Mouse (Mus musculus): ENCODE measurements around the gene Islr.

Gene Islr

DNA sequence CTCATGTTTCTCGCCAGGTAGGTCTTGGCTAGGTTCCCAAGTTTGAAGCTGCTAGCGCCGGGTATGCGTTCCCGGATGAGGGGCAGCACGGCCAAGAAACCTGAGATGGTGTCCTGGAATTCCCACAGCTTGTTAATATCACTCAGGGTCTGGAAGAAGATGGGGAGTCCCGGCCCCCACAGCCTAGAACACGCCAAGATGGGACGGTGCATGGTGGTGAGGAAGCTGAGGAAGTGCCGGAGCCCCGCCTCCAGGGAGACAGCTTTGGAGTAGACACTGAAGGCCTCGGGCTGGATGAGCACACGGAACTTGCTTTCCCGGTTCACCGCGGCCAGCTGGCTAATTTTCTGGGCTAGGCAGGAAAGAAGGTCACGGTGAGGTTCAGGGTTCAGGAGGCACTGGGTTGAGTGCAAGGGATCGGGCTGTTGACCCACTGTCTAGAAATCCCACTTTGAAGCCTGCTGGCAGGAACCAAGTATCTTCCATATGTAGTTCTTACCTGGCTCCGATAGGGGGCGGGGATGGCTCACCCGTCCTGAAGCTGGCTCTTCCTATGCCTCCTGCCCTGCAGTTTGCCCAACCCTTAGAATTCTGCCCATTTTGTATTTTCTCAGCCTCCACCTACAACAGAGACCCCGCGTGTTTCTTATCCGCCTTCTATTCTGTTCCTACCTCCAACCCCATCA lies 16.3 kb upstream of the Islr start:
- peak in 1 of 2 experiments; percentile 45 for DNase-seq (ENCODE audit: low spot score in 2 of 2)

GRCm38 (mm10) chr9:58218539-58218938 lies 14.4 kb upstream of the Islr start:
- no peak for DNase-seq (ENCODE audit: low spot score in 2 of 2)

GRCm38 (mm10) chr9:58216402-58216801 lies 12.3 kb upstream of the Islr start:
- peak in 1 of 2 experiments; percentile 66 for DNase-seq (ENCODE audit: low spot score in 2 of 2)

GRCm38 (mm10) chr9:58214519-58215180 lies 10.5 kb upstream of the Islr start:
- no peak for DNase-seq (ENCODE audit: low spot score in 2 of 2)

DNA sequence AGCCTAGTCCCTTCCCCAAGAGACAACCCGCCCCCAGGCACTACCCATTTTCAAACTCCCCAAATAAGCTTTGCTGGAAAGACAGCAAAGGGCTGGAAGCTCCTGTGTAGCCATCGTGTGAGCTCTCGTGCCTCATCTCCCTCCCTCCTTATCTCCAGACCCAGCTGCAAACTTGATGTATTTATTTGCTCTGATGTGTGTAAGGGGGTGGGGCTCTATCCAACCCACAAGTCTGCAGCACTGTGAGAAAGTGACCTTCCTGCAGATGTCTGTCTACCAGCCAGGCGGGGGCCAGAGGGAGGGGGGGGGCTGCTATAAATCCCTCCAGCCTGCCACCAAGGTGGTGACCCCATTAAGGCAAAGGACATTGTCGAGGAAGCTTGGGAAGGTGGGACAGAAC lies 9.8 kb upstream of the Islr start:
- no peak for DNase-seq (ENCODE audit: low spot score in 2 of 2)

DNA sequence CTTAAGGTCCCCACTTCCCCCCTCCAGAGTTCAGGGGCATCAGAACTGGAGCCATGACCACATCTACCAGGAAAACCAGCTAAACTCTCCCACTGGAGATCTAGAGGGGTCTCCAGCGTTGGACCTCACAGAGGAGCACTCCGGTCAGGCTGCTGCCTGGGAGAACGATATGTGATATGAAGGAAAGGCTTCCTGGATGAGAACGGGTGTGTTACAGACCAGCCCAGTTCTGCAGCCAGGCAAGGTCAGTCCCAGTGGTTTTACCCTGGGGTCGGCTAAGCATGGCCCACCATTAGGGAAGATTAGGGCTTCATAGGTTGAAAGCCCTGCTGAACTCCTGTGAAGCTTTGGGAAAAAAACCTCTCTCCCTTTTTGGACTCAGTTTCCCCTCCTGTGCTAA lies 9.3 kb upstream of the Islr start:
- DNase-seq (ENCODE audit: low spot score in 2 of 2) = no peak

GRCm38 (mm10) chr9:58210304-58210627 lies 6.2 kb upstream of the Islr start:
- DNase-seq (ENCODE audit: low spot score in 2 of 2) = no peak

DNA sequence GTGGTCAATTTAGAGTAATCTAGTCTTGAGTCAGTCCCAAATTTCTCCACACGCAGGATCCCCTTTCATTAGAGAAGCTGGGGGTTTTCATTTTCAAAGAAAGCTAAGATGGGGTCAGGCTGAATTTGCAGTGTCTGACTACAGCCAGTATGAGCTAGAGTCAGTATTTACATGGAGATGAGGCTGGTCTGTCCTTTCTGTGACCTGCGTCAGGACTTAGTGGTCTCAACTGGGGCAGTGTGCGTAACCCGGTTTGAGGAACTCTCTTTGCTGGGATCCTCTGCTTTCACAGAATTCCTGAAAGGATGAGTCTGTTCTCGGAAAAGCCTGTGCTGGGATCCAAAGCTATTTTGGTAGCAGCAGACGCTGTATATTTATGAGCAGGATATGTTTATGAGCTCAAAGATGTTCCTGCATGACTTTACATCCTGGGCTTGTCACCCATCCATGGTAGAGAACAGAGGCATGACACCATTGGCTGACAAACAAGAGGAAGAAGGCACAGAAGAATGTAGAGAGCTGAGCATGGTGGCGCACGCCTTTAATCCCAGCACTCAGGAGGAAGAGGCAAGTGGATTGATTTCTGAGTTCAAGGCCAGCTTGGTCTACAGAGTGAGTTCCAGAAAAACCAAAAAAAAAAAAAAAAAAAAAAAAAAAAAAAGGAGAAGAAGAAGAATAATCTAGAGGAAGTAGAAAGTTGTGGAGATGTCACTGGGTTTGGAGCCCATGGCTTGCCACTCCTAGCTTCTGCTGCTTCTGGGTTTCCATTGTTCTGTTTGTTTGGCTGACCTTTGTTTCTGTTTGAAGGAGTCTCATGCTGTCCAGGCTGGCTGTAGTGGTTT lies 5.6 kb upstream of the Islr start:
- no peak for DNase-seq (ENCODE audit: low spot score in 2 of 2)

DNA sequence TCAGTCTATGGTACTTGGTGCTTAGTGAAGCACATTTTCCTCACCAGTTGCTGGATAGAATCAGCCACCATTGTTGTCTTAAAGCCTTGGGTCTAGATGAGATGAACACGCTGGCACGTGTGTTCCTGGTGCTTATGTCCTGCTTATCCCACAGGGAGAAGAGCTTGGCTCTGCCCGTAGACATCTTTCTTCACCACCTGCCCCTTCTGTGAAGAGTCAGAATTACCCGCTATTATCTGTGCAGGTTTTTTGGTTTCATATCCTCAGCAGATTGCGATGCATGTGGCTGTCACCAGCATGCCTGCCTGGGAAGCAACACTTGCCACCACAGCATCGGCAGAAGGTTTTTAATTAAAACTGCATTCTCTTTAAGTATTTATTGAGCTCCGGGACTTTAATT lies 1.9 kb upstream of the Islr start:
- no peak for DNase-seq (ENCODE audit: low spot score in 2 of 2)

GRCm38 (mm10) chr9:58204448-58205000 lies 418 bp upstream of the Islr start:
- peak; percentile 94 to 97 for DNase-seq (ENCODE audit: low spot score in 2 of 2)

- peak in 1 of 2 experiments; percentile 37 for DNase-seq (ENCODE audit: low spot score in 2 of 2)
Measured at GRCm38 (mm10) chr9:58202676-58203453, 1.2 kb downstream of the Islr start.

- DNase-seq (ENCODE audit: low spot score in 2 of 2) = peak in 1 of 2 experiments; percentile 38
Measured at GRCm38 (mm10) chr9:58201861-58202549, 2.1 kb downstream of the Islr start.

- DNase-seq (ENCODE audit: low spot score in 2 of 2) = peak in 1 of 2 experiments; percentile 50
Measured at GRCm38 (mm10) chr9:58201091-58201842, 2.8 kb downstream of the Islr start.

- no peak for DNase-seq (ENCODE audit: low spot score in 2 of 2)
Measured at GRCm38 (mm10) chr9:58200270-58201090, 3.6 kb downstream of the Islr start.

DNA sequence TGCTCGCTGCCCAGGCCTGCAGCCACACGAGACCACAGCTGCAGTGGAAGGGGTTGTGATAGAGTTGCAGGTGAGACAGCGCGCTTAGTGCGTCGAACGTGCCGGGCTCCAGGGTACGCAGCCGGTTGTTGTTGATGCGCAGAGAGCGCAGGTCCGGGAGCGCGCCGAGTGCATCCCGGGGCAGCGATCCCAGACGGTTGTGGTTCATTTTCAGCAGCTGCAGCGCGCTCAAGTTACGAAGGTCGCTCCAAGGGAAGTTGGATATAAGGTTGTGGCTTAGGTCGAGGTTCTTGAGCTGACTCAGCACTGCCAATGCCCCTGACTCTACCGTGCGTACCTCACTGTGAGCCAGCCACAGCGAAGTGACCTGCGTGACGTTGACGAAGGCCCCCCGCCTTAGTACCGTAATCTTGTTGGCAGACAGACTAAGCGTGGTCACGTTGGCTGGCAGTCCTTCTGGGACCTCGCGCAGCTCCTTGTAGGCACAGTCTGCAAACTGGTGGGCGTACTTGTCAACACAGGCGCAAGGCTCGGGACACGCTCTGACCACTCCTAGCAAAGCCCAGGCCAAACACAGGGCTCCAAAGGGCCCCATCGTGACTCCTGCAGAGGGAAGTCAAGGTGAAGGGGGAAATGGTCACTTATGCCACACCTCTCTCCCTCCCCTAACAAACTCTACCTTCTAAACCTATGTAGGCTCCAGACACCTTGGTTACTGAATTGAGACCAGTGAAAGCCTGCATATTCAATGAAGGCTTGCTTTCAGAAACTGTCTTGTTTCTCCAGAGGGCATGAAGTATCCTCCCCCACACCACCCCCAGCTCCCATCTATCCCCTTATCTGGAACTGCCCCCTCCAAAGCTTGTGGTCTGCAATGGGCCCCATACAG lies 4.5 kb downstream of the Islr start:
- DNase-seq (ENCODE audit: low spot score in 2 of 2) = peak in 1 of 2 experiments; percentile 34

GRCm38 (mm10) chr9:58198801-58199371 lies 5.2 kb downstream of the Islr start:
- DNase-seq (ENCODE audit: low spot score in 2 of 2) = peak in 1 of 2 experiments; percentile 47

GRCm38 (mm10) chr9:58197781-58198701 lies 6.1 kb downstream of the Islr start:
- DNase-seq (ENCODE audit: low spot score in 2 of 2) = peak; percentile 37 to 75

Measured in cerebellum, postnatal 4 days (tissue).